Mouse (Mus musculus) myocyte (in vitro differentiated cells): Measurements from ENCODE around the gene Bcl2l11. TPM values are rescaled to one million over a fixed set of nuclear protein-coding genes. Genes with fewer than 3 reads are reported as not detected.

Experiments
- H3K27me3 ChIP-seq: one replicate; pipeline ENCODE4 v1.6.1; 2011; ENCODE audit not compliant: control insufficient read depth, insufficient read depth, insufficient read length
- H3K36me3 ChIP-seq: one replicate; pipeline ENCODE4 v1.6.1; 2011; ENCODE audit not compliant: control insufficient read depth, insufficient read depth
- H3K4me2 ChIP-seq: one replicate; pipeline ENCODE4 v1.6.1; 2011; ENCODE audit warnings: low read depth, control low read depth
- H3K4me3 ChIP-seq: one replicate; pipeline ENCODE4 v1.5.1; 2011; ENCODE audit warnings: mild to moderate bottlenecking, control low read depth, moderate library complexity
- H3K79me2 ChIP-seq: one replicate; pipeline ENCODE4 v1.6.1; 2011; ENCODE audit not compliant: control insufficient read depth, insufficient read depth
- H3ac ChIP-seq: one replicate; pipeline ENCODE4 v1.6.1; 2011; ENCODE audit not compliant: control insufficient read depth, insufficient read length
- CEBPB ChIP-seq: IDR thresholded peaks from 2 replicates; pipeline ENCODE4 v1.6.1; 2011; ENCODE audit warnings: mild to moderate bottlenecking, moderate library complexity; ENCODE audit not compliant: poor library complexity, insufficient read depth, severe bottlenecking
- E2F4 ChIP-seq: IDR thresholded peaks from one replicate; pipeline ENCODE4 v1.6.1; 2011; ENCODE audit warnings: mild to moderate bottlenecking, control low read depth, moderate library complexity; ENCODE audit not compliant: insufficient read depth
- MAX ChIP-seq: IDR thresholded peaks from one replicate; pipeline ENCODE4 v1.6.1; 2011; ENCODE audit warnings: low read depth, mild to moderate bottlenecking, control low read depth
- MYOD1 ChIP-seq, 3 experiments: IDR thresholded peaks; one replicate each; pipeline ENCODE4 v1.6.1; 2011; ENCODE audit warnings: control low read depth in 2 of 3, low read depth in 2 of 3, mild to moderate bottlenecking in 2 of 3, moderate library complexity in 1 of 3; ENCODE audit not compliant: insufficient read length in 2 of 3, control insufficient read depth in 1 of 3
- MYOG ChIP-seq, 3 experiments: IDR thresholded peaks; one replicate each; pipeline ENCODE4 v1.6.1; 2011; ENCODE audit warnings: control low read depth in 2 of 3, low read depth in 2 of 3, mild to moderate bottlenecking in 2 of 3; ENCODE audit not compliant: insufficient read length in 2 of 3, control insufficient read depth in 1 of 3, insufficient read depth in 1 of 3
- POLR2A ChIP-seq: IDR thresholded peaks from one replicate; pipeline ENCODE4 v1.6.1; 2011; ENCODE audit warnings: low read depth, mild to moderate bottlenecking, control low read depth, moderate library complexity; ENCODE audit not compliant: insufficient read length
- POLR2AphosphoS2 ChIP-seq: IDR thresholded peaks from one replicate; pipeline ENCODE4 v1.6.1; 2011; ENCODE audit warnings: low read depth, control low read depth; ENCODE audit not compliant: insufficient read length
- REST ChIP-seq: IDR thresholded peaks from one replicate; pipeline ENCODE4 v1.6.1; 2011; ENCODE audit warnings: mild to moderate bottlenecking, control low read depth, moderate library complexity; ENCODE audit not compliant: insufficient read depth, insufficient read length
- SRF ChIP-seq: IDR thresholded peaks from one replicate; pipeline ENCODE4 v1.6.1; 2011; ENCODE audit warnings: low read depth; ENCODE audit not compliant: control insufficient read depth, insufficient read length
- TCF12 ChIP-seq: IDR thresholded peaks from one replicate; pipeline ENCODE4 v1.6.1; 2011; ENCODE audit warnings: mild to moderate bottlenecking, control low read depth; ENCODE audit not compliant: poor library complexity, insufficient read depth, severe bottlenecking
- TCF3 ChIP-seq: IDR thresholded peaks from one replicate; pipeline ENCODE4 v1.6.1; 2011; ENCODE audit warnings: low read depth, control low read depth; ENCODE audit not compliant: insufficient read length
- USF1 ChIP-seq: IDR thresholded peaks from one replicate; pipeline ENCODE4 v1.6.1; 2011; ENCODE audit warnings: low read depth, mild to moderate bottlenecking, control low read depth, moderate library complexity
- polyA plus RNA-seq: library from polyadenylated mRNA; unstranded; fragments of >200 nt; fragmentation: generic; extraction: Trizol; gene quantifications from one replicate; pipeline ENCODE4 v1.2.1, GENCODE M21; 2012; ENCODE audit warnings: missing spikeins

The Bcl2l11 gene
- polyA plus RNA-seq, 1 experiment = 4.9 TPM

DNA sequence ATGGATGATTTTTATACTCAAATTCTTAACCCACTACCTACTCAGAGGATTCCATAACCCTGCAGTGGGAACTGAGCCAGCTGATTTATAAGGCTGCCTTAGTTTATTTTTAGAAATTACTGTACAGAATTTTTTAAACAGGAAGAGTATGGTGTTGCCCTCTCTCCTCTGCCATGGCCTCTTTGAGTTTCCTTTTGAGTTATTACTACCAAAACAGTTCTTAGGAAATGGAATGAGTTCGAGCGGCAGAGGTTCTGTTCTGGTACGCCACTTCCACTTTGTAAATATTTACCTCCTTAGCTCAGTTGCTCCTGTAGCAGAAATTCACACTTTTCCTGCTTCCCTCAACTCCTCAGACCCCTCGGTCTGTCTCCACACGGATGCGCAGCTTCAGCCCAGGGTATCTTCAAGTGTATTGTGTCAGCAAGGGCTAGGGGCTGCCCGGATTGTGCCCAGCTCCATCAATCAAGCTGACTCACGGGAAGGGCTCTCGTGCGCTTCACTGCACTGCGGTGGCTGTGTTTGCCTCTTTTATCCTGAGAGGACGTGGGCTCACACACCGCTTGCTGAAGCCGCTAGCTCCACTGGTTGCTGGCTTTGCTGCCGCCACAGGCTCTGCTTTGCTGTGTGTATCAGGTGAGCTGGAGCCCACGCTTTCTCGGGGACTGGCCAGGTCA is 33.0 kb downstream of the Bcl2l11 start:
- Histone ChIP-seq H3ac (no peak overlapping the region), H3K27me3 (no peaks in the 10 kb centered on the region), H3K79me2 (no peaks in the 10 kb centered on the region), H3K36me3 (peaks cover 4% of the 10 kb centered on the region), H3K4me2 (no peak overlapping the region), H3K4me3 (no peak overlapping the region)
- TF ChIP-seq POLR2A (no peak), TCF12 (no peak), CEBPB (no peak), MYOD1 (IDR thresholded peaks at IDR 0.05; ENCODE audit: control insufficient read depth in 1 of 3, insufficient read length in 2 of 3, low read depth in 2 of 3) (no peak), E2F4 (no peak), SRF (no peak), TCF3 (no peak), USF1 (no peak), MYOG (IDR thresholded peaks at IDR 0.05; ENCODE audit: control insufficient read depth in 1 of 3, insufficient read depth in 1 of 3, insufficient read length in 2 of 3, low read depth in 2 of 3) (no peak), POLR2AphosphoS2 (no peak)

DNA sequence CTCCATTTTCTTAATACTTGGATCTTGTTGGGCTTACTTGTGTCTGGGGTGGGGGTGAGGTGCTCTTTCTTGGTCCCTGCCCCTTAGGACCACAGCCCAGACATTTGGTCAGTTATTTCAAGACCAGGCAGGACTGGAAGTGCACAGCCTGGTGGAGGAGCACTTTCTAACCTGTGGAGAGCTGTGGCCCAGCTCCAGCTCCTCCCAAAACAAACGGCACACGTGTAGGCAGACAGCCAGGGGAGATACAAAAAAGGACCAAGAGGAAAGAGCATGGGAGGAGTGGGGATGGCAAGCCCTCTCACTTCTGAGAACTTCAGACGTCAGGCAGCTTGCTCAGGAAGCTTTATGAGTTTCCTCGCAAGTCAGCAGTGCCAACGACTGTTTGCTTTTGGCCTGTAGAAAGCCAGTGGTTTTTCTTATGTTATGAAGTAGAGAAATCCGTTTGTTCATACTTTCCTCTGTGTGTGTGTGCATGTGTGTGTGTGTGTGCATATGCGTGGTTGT is 33.8 kb downstream of the Bcl2l11 start:
- no peaks in the 10 kb centered on the region for H3K79me2 ChIP-seq
- H3K36me3 ChIP-seq = peaks cover 4% of the 10 kb centered on the region
- H3K4me3 ChIP-seq = no peak overlapping the region
- TF ChIP-seq CEBPB (no peak), USF1 (no peak), SRF (no peak), POLR2AphosphoS2 (no peak), MYOG (IDR thresholded peaks at IDR 0.05; ENCODE audit: control insufficient read depth in 1 of 3, insufficient read depth in 1 of 3, insufficient read length in 2 of 3, low read depth in 2 of 3) (no peak), TCF3 (no peak), POLR2A (no peak), E2F4 (no peak), MAX (no peak), MYOD1 (IDR thresholded peaks at IDR 0.05; ENCODE audit: control insufficient read depth in 1 of 3, insufficient read length in 2 of 3, low read depth in 2 of 3) (no peak), REST (no peak), TCF12 (no peak)
- H3ac ChIP-seq = no peak overlapping the region
- no peaks in the 10 kb centered on the region for H3K27me3 ChIP-seq
- H3K4me2 ChIP-seq = no peak overlapping the region

DNA sequence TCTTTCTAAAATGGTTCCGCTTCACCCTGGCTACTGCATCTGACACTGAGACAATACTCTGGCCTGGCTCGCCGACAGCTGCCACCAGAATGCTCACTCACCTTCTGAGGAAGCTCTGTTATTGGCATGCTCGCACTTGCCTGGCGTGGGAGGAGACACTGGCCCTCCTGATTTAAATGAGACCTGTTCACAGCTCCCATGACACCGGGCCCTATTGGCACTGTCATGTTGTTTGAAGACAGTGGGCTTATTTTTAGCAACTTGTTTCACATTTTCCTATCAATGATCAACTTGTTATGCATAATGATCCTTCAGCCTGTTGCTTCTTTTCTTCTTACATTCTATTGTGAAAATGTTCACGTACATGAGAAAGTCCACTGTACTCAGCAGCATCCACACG is 37.3 kb downstream of the Bcl2l11 start:
- Histone ChIP-seq H3K4me3 (no peak overlapping the region), H3K79me2 (no peaks in the 10 kb centered on the region), H3K27me3 (no peaks in the 10 kb centered on the region), H3ac (no peak overlapping the region), H3K4me2 (no peak overlapping the region), H3K36me3 (peaks cover 4% of the 10 kb centered on the region)
- TF ChIP-seq MYOD1 (IDR thresholded peaks at IDR 0.05; ENCODE audit: control insufficient read depth in 1 of 3, insufficient read length in 2 of 3, low read depth in 2 of 3) = no peak
- no peak for TF ChIP-seq MYOG (IDR thresholded peaks at IDR 0.05; ENCODE audit: control insufficient read depth in 1 of 3, insufficient read depth in 1 of 3, insufficient read length in 2 of 3, low read depth in 2 of 3)
- no peak for TF ChIP-seq POLR2A
- no peak for TF ChIP-seq TCF3
- TF ChIP-seq TCF12 = no peak
- TF ChIP-seq MAX = no peak
- no peak for TF ChIP-seq REST
- no peak for TF ChIP-seq USF1
- TF ChIP-seq E2F4 = no peak
- no peak for TF ChIP-seq CEBPB
- no peak for TF ChIP-seq SRF
- TF ChIP-seq POLR2AphosphoS2 = no peak

DNA sequence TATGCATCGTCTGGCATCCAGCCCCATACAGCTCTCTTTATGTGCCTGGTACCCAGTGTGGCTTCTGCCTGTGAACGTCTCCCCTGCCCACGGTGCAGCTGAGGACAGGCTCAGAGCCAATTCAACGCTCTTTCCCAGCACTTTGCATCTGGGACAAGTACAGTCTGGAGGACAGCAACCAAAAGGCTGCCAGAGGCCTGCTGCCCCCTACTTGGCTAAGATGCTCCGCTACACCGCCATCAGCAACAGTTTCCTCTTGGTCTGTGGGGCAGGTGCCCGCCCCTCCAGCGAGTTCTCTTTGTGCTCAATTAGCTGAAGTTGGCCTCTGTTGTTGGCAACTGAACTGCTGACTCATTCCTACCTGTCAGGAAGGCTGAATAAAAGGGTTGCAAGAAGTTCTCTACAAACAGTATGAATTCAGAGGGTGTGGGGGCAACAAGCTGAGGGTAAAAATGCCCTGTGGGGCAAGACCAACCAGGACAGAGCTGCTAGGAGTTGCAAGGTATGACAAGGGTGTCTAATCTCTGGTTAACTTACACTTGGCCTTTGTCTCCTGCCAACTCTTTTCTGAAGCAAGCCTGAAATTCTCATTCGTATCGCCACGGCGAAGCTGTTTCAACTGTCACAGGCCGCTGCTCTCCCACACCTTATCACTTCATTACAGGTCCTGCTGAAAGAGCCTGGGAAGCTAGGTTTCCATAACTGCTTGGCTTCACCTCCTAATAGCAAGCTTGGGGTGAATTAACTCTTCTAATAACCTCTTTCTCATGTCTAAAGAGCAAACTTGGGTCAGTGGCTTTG is 41.0 kb downstream of the Bcl2l11 start:
- Histone ChIP-seq H3K27me3 (no peaks in the 10 kb centered on the region), H3K4me2 (no peak overlapping the region), H3K36me3 (no peaks in the 10 kb centered on the region), H3ac (no peak overlapping the region), H3K4me3 (no peak overlapping the region), H3K79me2 (no peaks in the 10 kb centered on the region)
- TF ChIP-seq SRF (no peak), MYOD1 (IDR thresholded peaks at IDR 0.05; ENCODE audit: control insufficient read depth in 1 of 3, insufficient read length in 2 of 3, low read depth in 2 of 3) (no peak), REST (no peak), POLR2A (no peak), MAX (no peak), USF1 (no peak), MYOG (IDR thresholded peaks at IDR 0.05; ENCODE audit: control insufficient read depth in 1 of 3, insufficient read depth in 1 of 3, insufficient read length in 2 of 3, low read depth in 2 of 3) (no peak), POLR2AphosphoS2 (no peak), E2F4 (no peak), CEBPB (no peak), TCF12 (no peak), TCF3 (no peak)
